Mouse (Mus musculus) spleen, adult 2 months (tissue): ENCODE measurements around the gene Vmn1r33. TPM values are rescaled to one million over a fixed set of nuclear protein-coding genes. Genes with fewer than 3 reads are reported as not detected.
"Not testable (repeated sequence)": the region's sequence is repeated elsewhere in the genome, so short reads cannot be mapped to it uniquely, and the experiment has no call there.

Experiments used
- DNase-seq, 2 experiments: peaks; one replicate each; pipeline versions ENCODE4 v3.0.0 to v3.0.0-alpha.2; 2012 to 2021; ENCODE audit warnings: low spot score in 2 of 2, low read depth in 1 of 2
- H3K27ac ChIP-seq: fragments of 200-500 bp; 2 replicates; pipeline ENCODE4 v1.5.1; 2012; ENCODE audit warnings: low read length, inconsistent platforms; ENCODE audit not compliant: insufficient read depth
- H3K27me3 ChIP-seq: fragments of 200-500 bp; 2 replicates; pipeline ENCODE4 v1.6.1; 2012; ENCODE audit warnings: mild to moderate bottlenecking, moderate library complexity, low read length, inconsistent platforms; ENCODE audit not compliant: control insufficient read depth, insufficient read depth
- H3K36me3 ChIP-seq: fragments of 200-500 bp; 2 replicates; pipeline ENCODE4 v1.6.1; 2012; ENCODE audit warnings: mild to moderate bottlenecking, low read length, inconsistent platforms; ENCODE audit not compliant: control insufficient read depth, insufficient read depth
- H3K4me1 ChIP-seq: fragments of 200-500 bp; 2 replicates; pipeline ENCODE4 v1.6.1; 2011; ENCODE audit warnings: inconsistent platforms; ENCODE audit not compliant: control insufficient read depth, insufficient read depth, insufficient read length
- H3K4me3 ChIP-seq: fragments of 200-500 bp; 2 replicates; pipeline ENCODE4 v1.5.1; 2011; ENCODE audit warnings: mild to moderate bottlenecking, inconsistent platforms; ENCODE audit not compliant: insufficient read depth, insufficient read length; ENCODE audit errors: extremely low read depth
- CTCF ChIP-seq: fragments of 200-500 bp; IDR thresholded peaks from 2 replicates; pipeline ENCODE4 v1.5.1; 2011; ENCODE audit warnings: mild to moderate bottlenecking, inconsistent platforms; ENCODE audit not compliant: insufficient read depth, insufficient read length, insufficient replicate concordance; ENCODE audit errors: extremely low read depth
- POLR2A ChIP-seq: fragments of 200-500 bp; IDR thresholded peaks from 2 replicates; pipeline ENCODE4 v1.6.1; 2011; ENCODE audit warnings: low read depth, low read length, inconsistent platforms
- WGBS: fragments of 180-500 bp; shearing (Covaris S2); methylation state at CpG from one replicate; pipeline ENCODE4 v1.1.7; 2018; 5-methylcytosine and 5-hydroxymethylcytosine counted together
- polyA plus RNA-seq: library from polyadenylated mRNA; depleted of rRNA; stranded (reverse); fragments of >200 nt; gene quantifications from 2 replicates; pipeline ENCODE4 v1.2.3, GENCODE M21; 2012; rRNA removed

Gene Vmn1r33
- not detected in 2 replicates for polyA plus RNA-seq

DNA sequence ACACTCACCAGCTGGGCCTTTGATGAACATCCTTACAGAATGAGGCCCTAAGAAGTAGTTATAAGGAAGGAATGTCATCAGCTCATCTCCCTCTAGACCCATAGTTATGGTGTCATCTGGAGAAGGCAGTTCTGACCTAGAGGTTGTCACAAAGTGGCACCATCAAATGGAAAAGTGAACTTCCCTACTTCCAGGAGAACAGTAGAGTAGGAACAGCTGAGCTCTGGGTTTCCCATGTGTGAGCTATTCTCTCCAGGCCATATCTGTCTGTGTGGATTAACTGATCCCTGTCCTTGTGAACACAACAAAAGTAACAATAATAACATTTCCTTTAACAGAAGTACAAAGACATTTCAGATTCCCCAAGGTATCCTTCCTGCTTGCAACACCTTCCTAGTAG lies at the start of gene Vmn1r33:
Gene Vmn1r33, minus strand, starts transcription at position 101 of the 400 bp plus-strand sequence.
- not testable (repeated sequence) for H3K27me3 ChIP-seq, DNase-seq, H3K4me3 ChIP-seq, H3K4me1 ChIP-seq, H3K27ac ChIP-seq, H3K36me3 ChIP-seq

- H3K27me3 ChIP-seq = no peaks in the 10 kb centered on the region
- 85% methylated on average over 1 of the region's 1 CpGs for WGBS
- no peak within 1 kb of the TSS for H3K27ac ChIP-seq
- no peaks in the 10 kb centered on the region for H3K36me3 ChIP-seq
- DNase-seq = no peak
- H3K4me1 ChIP-seq = no peaks in the 10 kb centered on the region
- H3K4me3 ChIP-seq = no peak within 1 kb of the TSS
- TF ChIP-seq CTCF (no peak), POLR2A (no peak)
Observed at GRCm38 (mm10) chr6:66643779-66644178, 25.7 kb upstream of the Vmn1r33 start, which contains the start of gene Vmn1r34. Gene Vmn1r34, minus strand, starts transcription at chr6:66643879.

DNA sequence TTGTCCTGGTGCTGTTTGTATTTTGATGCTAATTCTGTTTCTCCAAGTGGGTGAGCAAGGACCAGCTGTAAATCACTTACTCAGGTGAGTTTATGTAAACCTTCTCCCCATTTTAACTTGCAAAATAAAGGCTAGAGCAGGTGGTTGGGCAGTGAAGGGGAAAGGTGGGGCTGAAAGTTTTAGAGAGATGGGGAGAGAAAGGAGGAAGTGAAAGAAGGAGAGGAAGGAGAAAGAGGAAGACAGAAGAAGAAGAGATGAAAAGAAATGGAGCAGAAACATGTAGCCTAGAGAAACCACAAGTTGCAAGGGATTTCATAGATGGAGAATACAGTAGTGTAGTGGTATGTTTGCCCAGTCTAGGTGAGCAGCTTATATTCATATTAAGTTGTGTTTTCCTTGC lies 22.3 kb downstream of the Vmn1r33 start:
- peaks cover 3% of the 10 kb centered on the region; the same call in 1 of the 2 replicates for H3K4me1 ChIP-seq
- TF ChIP-seq CTCF (no peak), POLR2A (no peak)

More for the DNA sequence above, 22.3 kb downstream of the Vmn1r33 start:
- no peak overlapping the region for H3K27ac ChIP-seq
- H3K4me3 ChIP-seq = no peak overlapping the region
- no peaks in the 10 kb centered on the region for H3K36me3 ChIP-seq
- peak; percentile 26 to 34 for DNase-seq
- H3K27me3 ChIP-seq = no peaks in the 10 kb centered on the region

Other genes with a start within 250 kb of the Vmn1r33 start
- gene Mad2l1, start 82.9 kb downstream of the Vmn1r33 start, polyA plus RNA-seq = 3.7 and 5.5 TPM in 2 replicates
- not detected in 2 replicates for gene Vmn1r32, start 58.2 kb downstream of the Vmn1r33 start, polyA plus RNA-seq
- gene Vmn1r34, start 25.6 kb upstream of the Vmn1r33 start, polyA plus RNA-seq = not detected in 2 replicates
- not detected in 2 replicates for gene Vmn1r35, start 67.6 kb upstream of the Vmn1r33 start, polyA plus RNA-seq
- gene Vmn1r36, start 100.9 kb upstream of the Vmn1r33 start, polyA plus RNA-seq = not detected in 2 replicates
- gene Vmn1r37, start 111.1 kb upstream of the Vmn1r33 start, polyA plus RNA-seq = not detected in 2 replicates
- gene Vmn1r38, start 164.3 kb upstream of the Vmn1r33 start, polyA plus RNA-seq = not detected in 2 replicates
- gene Vmn1r39, start 192.3 kb upstream of the Vmn1r33 start, polyA plus RNA-seq = not detected in 2 replicates